Mouse (Mus musculus): ENCODE results near the gene Gm5148. TPM values are rescaled to one million over a fixed set of nuclear protein-coding genes. Genes with fewer than 3 reads are reported as not detected.
A peak's percentile ranks its signal among the peaks of the same experiment; 100 is the strongest.

Gene Gm5148
- polyA plus RNA-seq, 1 experiment from 2014 or later: 13.3 TPM

GRCm38 (mm10) chr3:37727392-37727791, 3.1 kb upstream of the Gm5148 start:
- Histone ChIP-seq H3K36me3 (replicated peaks; ENCODE audit: control insufficient read depth, insufficient read depth) (no peaks in the 10 kb centered on the region), H3K27me3 (ENCODE audit: control insufficient read depth, insufficient read depth, low read length) (no peaks in the 10 kb centered on the region), H3K27ac (no peak overlapping the region), H3K4me1 (replicated peaks; ENCODE audit: control insufficient read depth, insufficient read depth, low read length) (peaks cover 9% of the 10 kb centered on the region; the same call in 1 of the 2 replicates), H3K9me3 (ENCODE audit: control insufficient read depth, low read length) (no peaks in the 10 kb centered on the region), H3K9ac (no peak overlapping the region), H3K4me2 (replicated peaks) (no peak overlapping the region), H3K4me3 (replicated peaks; ENCODE audit: low read length) (no peak overlapping the region)
- DNase-seq (ENCODE audit: low spot score): no peak
- 82% methylated on average over 5 of the region's 5 CpGs for WGBS
- ATAC-seq (ENCODE audit: low FRiP score): no peak

GRCm38 (mm10) chr3:37726501-37727140, 2.3 kb upstream of the Gm5148 start:
- DNase-seq (ENCODE audit: low spot score): no peak
- Histone ChIP-seq H3K4me3 (replicated peaks; ENCODE audit: low read length) (no peak overlapping the region), H3K27ac (no peak overlapping the region), H3K36me3 (replicated peaks; ENCODE audit: control insufficient read depth, insufficient read depth) (no peaks in the 10 kb centered on the region), H3K27me3 (ENCODE audit: control insufficient read depth, insufficient read depth, low read length) (no peaks in the 10 kb centered on the region), H3K4me1 (replicated peaks; ENCODE audit: control insufficient read depth, insufficient read depth, low read length) (peaks cover 9% of the 10 kb centered on the region; the same call in 1 of the 2 replicates), H3K4me2 (replicated peaks) (no peak overlapping the region), H3K9me3 (ENCODE audit: control insufficient read depth, low read length) (no peaks in the 10 kb centered on the region), H3K9ac (no peak overlapping the region)
- 80% methylated on average over 4 of the region's 4 CpGs for WGBS
- no peak for ATAC-seq (ENCODE audit: low FRiP score)

GRCm38 (mm10) chr3:37724946-37725735, 851 bp upstream of the Gm5148 start:
- H3K4me1 ChIP-seq (replicated peaks; ENCODE audit: control insufficient read depth, insufficient read depth, low read length): peaks cover 9% of the 10 kb centered on the region; the same call in 1 of the 2 replicates
- no peaks in the 10 kb centered on the region for H3K27me3 ChIP-seq (ENCODE audit: control insufficient read depth, insufficient read depth, low read length)
- peak overlapping the region; percentile 65 for H3K9ac ChIP-seq
- peak overlapping the region; percentile 68 for H3K4me2 ChIP-seq (replicated peaks)
- H3K36me3 ChIP-seq (replicated peaks; ENCODE audit: control insufficient read depth, insufficient read depth): no peaks in the 10 kb centered on the region
- no peak overlapping the region; the same call in 1 of the 2 replicates for H3K4me3 ChIP-seq (replicated peaks; ENCODE audit: low read length)
- ATAC-seq (ENCODE audit: low FRiP score) (no peak), DNase-seq (ENCODE audit: low spot score) (no peak)
- H3K9me3 ChIP-seq (ENCODE audit: control insufficient read depth, low read length): no peaks in the 10 kb centered on the region
- no peak overlapping the region; the same call in 1 of the 2 replicates for H3K27ac ChIP-seq
- 91% methylated on average over 6 of the region's 6 CpGs for WGBS

- peak overlapping the region; percentile 65 for H3K9ac ChIP-seq
- peak overlapping the region; percentile 68 for H3K4me2 ChIP-seq (replicated peaks)
- ATAC-seq (ENCODE audit: low FRiP score) (peak; percentile 67), DNase-seq (ENCODE audit: low spot score) (peak; percentile 57)
- H3K4me1 ChIP-seq (replicated peaks; ENCODE audit: control insufficient read depth, insufficient read depth, low read length): peaks cover 9% of the 10 kb centered on the region; the same call in 1 of the 2 replicates
- no peaks in the 10 kb centered on the region for H3K27me3 ChIP-seq (ENCODE audit: control insufficient read depth, insufficient read depth, low read length)
- H3K4me3 ChIP-seq (replicated peaks; ENCODE audit: low read length): peak overlapping the region; percentile 34
- no peaks in the 10 kb centered on the region for H3K9me3 ChIP-seq (ENCODE audit: control insufficient read depth, low read length)
- H3K27ac ChIP-seq: peak overlapping the region; percentile 69
- whole genome bisulfite sequencing: 2% methylated on average over 17 of the region's 17 CpGs
- no peaks in the 10 kb centered on the region for H3K36me3 ChIP-seq (replicated peaks; ENCODE audit: control insufficient read depth, insufficient read depth)
These were observed 574 bp downstream of the Gm5148 start for GRCm38 (mm10) chr3:37723662-37724170.

GRCm38 (mm10) chr3:37723061-37723521, 1.2 kb downstream of the Gm5148 start:
- H3K27me3 ChIP-seq (ENCODE audit: control insufficient read depth, insufficient read depth, low read length): no peaks in the 10 kb centered on the region
- H3K4me3 ChIP-seq (replicated peaks; ENCODE audit: low read length): peak overlapping the region; percentile 34
- H3K36me3 ChIP-seq (replicated peaks; ENCODE audit: control insufficient read depth, insufficient read depth): no peaks in the 10 kb centered on the region
- peaks cover 9% of the 10 kb centered on the region; the same call in 1 of the 2 replicates for H3K4me1 ChIP-seq (replicated peaks; ENCODE audit: control insufficient read depth, insufficient read depth, low read length)
- H3K4me2 ChIP-seq (replicated peaks): peak overlapping the region; percentile 68
- no peaks in the 10 kb centered on the region for H3K9me3 ChIP-seq (ENCODE audit: control insufficient read depth, low read length)
- ATAC-seq (ENCODE audit: low FRiP score): no peak
- 11% methylated on average over 11 of the region's 11 CpGs for WGBS
- peak overlapping the region; percentile 65 for H3K9ac ChIP-seq
- peak overlapping the region; percentile 69 for H3K27ac ChIP-seq
- peak; percentile 49 for DNase-seq (ENCODE audit: low spot score)

GRCm38 (mm10) chr3:37722487-37723060, 1.7 kb downstream of the Gm5148 start:
- Histone ChIP-seq H3K4me3 (replicated peaks; ENCODE audit: low read length) (peak overlapping the region; percentile 34; the same call in 1 of the 2 replicates), H3K36me3 (replicated peaks; ENCODE audit: control insufficient read depth, insufficient read depth) (no peaks in the 10 kb centered on the region), H3K4me2 (replicated peaks) (peak overlapping the region; percentile 68), H3K9ac (0 out of 2 replicates have a peak overlapping the region, but pooled peaks have one; percentile 16), H3K27me3 (ENCODE audit: control insufficient read depth, insufficient read depth, low read length) (no peaks in the 10 kb centered on the region), H3K9me3 (ENCODE audit: control insufficient read depth, low read length) (no peaks in the 10 kb centered on the region), H3K4me1 (replicated peaks; ENCODE audit: control insufficient read depth, insufficient read depth, low read length) (peaks cover 9% of the 10 kb centered on the region; the same call in 1 of the 2 replicates), H3K27ac (no peak overlapping the region; the same call in 1 of the 2 replicates)
- DNase-seq (ENCODE audit: low spot score) (no peak), ATAC-seq (ENCODE audit: low FRiP score) (no peak)
- 49% methylated on average over 12 of the region's 12 CpGs for WGBS

- ATAC-seq (ENCODE audit: low FRiP score) (no peak), DNase-seq (ENCODE audit: low spot score) (no peak)
- 90% methylated on average over 2 of the region's 2 CpGs for WGBS
- Histone ChIP-seq H3K9me3 (ENCODE audit: control insufficient read depth, low read length) (no peaks in the 10 kb centered on the region), H3K4me2 (replicated peaks) (no peak overlapping the region), H3K27ac (no peak overlapping the region), H3K9ac (no peak overlapping the region), H3K4me3 (replicated peaks; ENCODE audit: low read length) (no peak overlapping the region), H3K4me1 (replicated peaks; ENCODE audit: control insufficient read depth, insufficient read depth, low read length) (no peaks in the 10 kb centered on the region), H3K27me3 (ENCODE audit: control insufficient read depth, insufficient read depth, low read length) (no peaks in the 10 kb centered on the region), H3K36me3 (replicated peaks; ENCODE audit: control insufficient read depth, insufficient read depth) (no peaks in the 10 kb centered on the region)
These were observed 7.3 kb downstream of the Gm5148 start for GRCm38 (mm10) chr3:37716992-37717391.

GRCm38 (mm10) chr3:37715734-37716133, 8.6 kb downstream of the Gm5148 start:
- ATAC-seq (ENCODE audit: low FRiP score): no peak
- Histone ChIP-seq H3K27me3 (ENCODE audit: control insufficient read depth, insufficient read depth, low read length) (no peaks in the 10 kb centered on the region), H3K36me3 (replicated peaks; ENCODE audit: control insufficient read depth, insufficient read depth) (no peaks in the 10 kb centered on the region), H3K9me3 (ENCODE audit: control insufficient read depth, low read length) (no peaks in the 10 kb centered on the region), H3K4me1 (replicated peaks; ENCODE audit: control insufficient read depth, insufficient read depth, low read length) (no peaks in the 10 kb centered on the region), H3K9ac (no peak overlapping the region), H3K4me2 (replicated peaks) (no peak overlapping the region), H3K27ac (no peak overlapping the region), H3K4me3 (replicated peaks; ENCODE audit: low read length) (no peak overlapping the region)
- WGBS: 81% methylated on average over 7 of the region's 7 CpGs
- no peak for DNase-seq (ENCODE audit: low spot score)

GRCm38 (mm10) chr3:37712501-37712900, 11.8 kb downstream of the Gm5148 start:
- Histone ChIP-seq H3K27me3 (ENCODE audit: control insufficient read depth, insufficient read depth, low read length) (no peaks in the 10 kb centered on the region), H3K9ac (no peak overlapping the region), H3K4me2 (replicated peaks) (no peak overlapping the region), H3K9me3 (ENCODE audit: control insufficient read depth, low read length) (no peaks in the 10 kb centered on the region), H3K27ac (no peak overlapping the region), H3K36me3 (replicated peaks; ENCODE audit: control insufficient read depth, insufficient read depth) (no peaks in the 10 kb centered on the region), H3K4me1 (replicated peaks; ENCODE audit: control insufficient read depth, insufficient read depth, low read length) (no peaks in the 10 kb centered on the region), H3K4me3 (replicated peaks; ENCODE audit: low read length) (no peak overlapping the region)
- no peak for ATAC-seq (ENCODE audit: low FRiP score)
- DNase-seq (ENCODE audit: low spot score): no peak
- 63% methylated on average over 9 of the region's 9 CpGs for WGBS

Measured in hindbrain, embryonic 14.5 days (tissue).